Mouse (Mus musculus) neural tube, embryonic 11.5 days (tissue): ENCODE data around the gene Mitd1. TPM values are rescaled to one million over a fixed set of nuclear protein-coding genes. Genes with fewer than 3 reads are reported as not detected.

Experiments used
- ATAC-seq: fragments of 200-750 bp; cut with Nextera tagmentation; 2 replicates; pipeline ENCODE4 v1.8.0; 2017; ENCODE audit warnings: moderate number of reproducible peaks, mild to moderate bottlenecking, moderate TSS enrichment, moderate library complexity; ENCODE audit not compliant: insufficient read depth, low FRiP score, low TSS enrichment
- DNase-seq: peaks from one replicate; pipeline ENCODE4 v3.0.0-alpha.2; 2015; ENCODE audit warnings: low spot score
- H3K27ac ChIP-seq: fragments of 300-500 bp; sonication (generic); 2 replicates; pipeline ENCODE4 v1.5.1; 2014; ENCODE audit warnings: low read depth, mild to moderate bottlenecking, low read length
- H3K27me3 ChIP-seq: fragments of 300-500 bp; sonication (generic); 2 replicates; pipeline ENCODE4 v1.6.1; 2014; ENCODE audit warnings: mild to moderate bottlenecking, low read length, mixed read lengths; ENCODE audit not compliant: control insufficient read depth, insufficient read depth
- H3K36me3 ChIP-seq: fragments of 300-500 bp; sonication (generic); 2 replicates; pipeline ENCODE4 v1.6.1; 2014; ENCODE audit warnings: mild to moderate bottlenecking, low read length, moderate library complexity, mixed read lengths; ENCODE audit not compliant: control insufficient read depth, insufficient read depth
- H3K4me1 ChIP-seq: fragments of 300-500 bp; sonication (generic); 2 replicates; pipeline ENCODE4 v1.6.1; 2014; ENCODE audit warnings: low read length, mixed read lengths; ENCODE audit not compliant: control insufficient read depth, insufficient read depth
- H3K4me2 ChIP-seq: fragments of 300-500 bp; sonication (generic); 2 replicates; pipeline ENCODE4 v1.6.1; 2014; ENCODE audit warnings: low read depth, mild to moderate bottlenecking, moderate library complexity
- H3K4me3 ChIP-seq: fragments of 300-500 bp; sonication (generic); 2 replicates; pipeline ENCODE4 v1.5.1; 2014; ENCODE audit warnings: low read depth, low read length
- H3K9ac ChIP-seq: fragments of 300-500 bp; sonication (generic); 2 replicates; pipeline ENCODE4 v1.6.1; 2014; ENCODE audit warnings: mild to moderate bottlenecking, low read length
- H3K9me3 ChIP-seq: fragments of 300-500 bp; sonication (generic); 2 replicates; pipeline ENCODE4 v1.6.1; 2016; ENCODE audit warnings: low read length; ENCODE audit not compliant: control insufficient read depth
- WGBS: fragments of 180-500 bp; shearing (Covaris S2); extraction: QIAGEN DNeasy Blood & Tissue Kit; methylation state at CpG from one replicate; pipeline ENCODE4 v1.1.7; 2014; 5-methylcytosine and 5-hydroxymethylcytosine counted together
- polyA plus RNA-seq: library from polyadenylated mRNA; unstranded; fragments of >200 nt; fragmentation: Nextera tagmentation; extraction: Ambion mirVana; gene quantifications from 2 replicates; pipeline ENCODE4 v1.2.1, GENCODE M21; 2014

Gene Mitd1
- polyA plus RNA-seq, 1 experiment from 2014 or later, result 23.9 TPM

GRCm38 (mm10) chr1:37872131-37873067 lies 17.8 kb downstream of the Mitd1 start:
- Histone ChIP-seq H3K4me2 (peak overlapping the region; percentile 49), H3K9me3 (no peaks in the 10 kb centered on the region), H3K9ac (peak overlapping the region; percentile 54), H3K27ac (no peak overlapping the region), H3K4me1 (no peaks in the 10 kb centered on the region), H3K36me3 (peaks cover 2% of the 10 kb centered on the region), H3K4me3 (peak overlapping the region; percentile 49), H3K27me3 (no peaks in the 10 kb centered on the region)
- WGBS, result 6% methylated on average over 33 of the region's 33 CpGs
- ATAC-seq (peak; percentile 83; the same call in 1 of the 2 replicates), DNase-seq (peak; percentile 75)

DNA sequence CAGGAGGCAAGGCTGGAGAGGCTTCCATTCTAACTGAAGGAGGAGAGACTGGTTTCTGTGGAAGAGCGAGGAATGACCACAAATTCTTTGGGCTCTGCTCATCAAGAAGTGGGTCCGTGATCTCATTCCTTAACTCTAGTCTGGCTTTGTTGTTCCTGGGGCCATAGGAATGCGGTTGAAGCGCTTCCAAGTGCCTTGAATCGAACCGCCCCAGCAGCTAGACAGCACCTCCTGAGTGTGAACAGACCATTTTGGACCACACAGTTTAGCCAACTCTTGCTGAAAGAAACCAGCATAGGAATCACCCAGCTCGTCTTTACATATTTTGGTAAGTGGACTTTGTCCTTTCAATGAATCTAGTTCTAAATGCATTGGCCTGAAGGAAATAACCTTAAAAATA lies 18.5 kb downstream of the Mitd1 start, which contains the start of gene Lipt1:
Gene Lipt1, plus strand, starts transcription at position 35 of the 400 bp plus-strand sequence.
- peak; percentile 34 for DNase-seq
- Histone ChIP-seq H3K27ac (no peak within 1 kb of the TSS), H3K36me3 (peaks cover 2% of the 10 kb centered on the region), H3K9ac (peak within 1 kb of the TSS; percentile 54), H3K9me3 (no peaks in the 10 kb centered on the region), H3K4me1 (no peaks in the 10 kb centered on the region), H3K4me2 (peak within 1 kb of the TSS; percentile 49), H3K4me3 (peak within 1 kb of the TSS; percentile 49), H3K27me3 (no peaks in the 10 kb centered on the region)
- 8% methylated on average over 7 of the region's 7 CpGs for WGBS
- ATAC-seq, result peak; percentile 49; the same call in 1 of the 2 replicates

- H3K9me3 ChIP-seq, result no peaks in the 10 kb centered on the region
- H3K4me3 ChIP-seq, result no peak overlapping the region
- no peak for DNase-seq
- no peaks in the 10 kb centered on the region for H3K27me3 ChIP-seq
- no peak for ATAC-seq
- no peak overlapping the region for H3K27ac ChIP-seq
- no peak overlapping the region for H3K4me2 ChIP-seq
- H3K36me3 ChIP-seq, result no peaks in the 10 kb centered on the region
- no peak overlapping the region for H3K9ac ChIP-seq
- no peaks in the 10 kb centered on the region for H3K4me1 ChIP-seq
- WGBS, result 68% methylated on average over 2 of the region's 2 CpGs
Observed at GRCm38 (mm10) chr1:37869362-37869761, 20.8 kb downstream of the Mitd1 start.

GRCm38 (mm10) chr1:37868640-37869039 lies 21.6 kb downstream of the Mitd1 start:
- H3K27me3 ChIP-seq, result no peaks in the 10 kb centered on the region
- H3K4me2 ChIP-seq, result no peak overlapping the region
- no peak for ATAC-seq
- H3K36me3 ChIP-seq, result no peaks in the 10 kb centered on the region
- H3K4me3 ChIP-seq, result no peak overlapping the region
- WGBS, result 61% methylated on average over 10 of the region's 10 CpGs
- no peaks in the 10 kb centered on the region for H3K4me1 ChIP-seq
- DNase-seq, result no peak
- H3K9ac ChIP-seq, result no peak overlapping the region
- H3K9me3 ChIP-seq, result no peaks in the 10 kb centered on the region
- no peak overlapping the region for H3K27ac ChIP-seq

- no peaks in the 10 kb centered on the region for H3K4me1 ChIP-seq
- 74% methylated on average over 10 of the region's 10 CpGs for WGBS
Observed at GRCm38 (mm10) chr1:37867684-37868322, 22.4 kb downstream of the Mitd1 start.

GRCm38 (mm10) chr1:37867056-37867455 lies 23.2 kb downstream of the Mitd1 start:
- no peak overlapping the region for H3K27ac ChIP-seq
- WGBS, result 65% methylated on average over 1 of the region's 1 CpGs
- H3K27me3 ChIP-seq, result no peaks in the 10 kb centered on the region
- H3K4me1 ChIP-seq, result no peaks in the 10 kb centered on the region
- no peak overlapping the region for H3K4me2 ChIP-seq
- no peak overlapping the region for H3K4me3 ChIP-seq
- no peaks in the 10 kb centered on the region for H3K9me3 ChIP-seq
- no peak overlapping the region for H3K9ac ChIP-seq
- no peaks in the 10 kb centered on the region for H3K36me3 ChIP-seq
- no peak for ATAC-seq
- peak; percentile 24 for DNase-seq

More at GRCm38 (mm10) chr1:37867684-37868322, 22.4 kb downstream of the Mitd1 start:
- no peak for DNase-seq
- Histone ChIP-seq H3K36me3 (no peaks in the 10 kb centered on the region), H3K27ac (no peak overlapping the region), H3K9ac (no peak overlapping the region), H3K4me3 (no peak overlapping the region), H3K27me3 (no peaks in the 10 kb centered on the region), H3K9me3 (no peaks in the 10 kb centered on the region), H3K4me2 (no peak overlapping the region)
- no peak for ATAC-seq

DNA sequence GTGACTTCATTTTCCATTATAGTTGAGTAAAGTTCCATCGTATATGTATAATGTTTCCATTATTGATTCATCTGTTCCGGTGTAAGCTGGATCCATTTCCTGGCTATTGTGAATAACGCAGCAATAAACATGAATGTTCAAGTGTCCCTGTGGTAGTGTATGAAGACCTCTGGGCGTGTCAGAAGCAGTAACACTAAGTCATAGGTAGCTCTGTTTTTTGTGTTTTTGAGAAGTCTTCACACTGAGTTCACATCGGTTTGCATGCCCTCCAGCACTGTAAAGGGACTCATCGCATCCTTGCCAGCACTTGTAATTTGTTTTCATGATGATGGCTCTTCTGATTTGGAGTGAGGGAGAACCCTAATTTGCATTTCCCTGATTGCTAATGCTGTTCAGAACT lies 23.9 kb downstream of the Mitd1 start, which contains the start of gene Tsga10:
Gene Tsga10, minus strand, starts transcription at position 144 of the 400 bp plus-strand sequence.
- peak within 1 kb of the TSS; percentile 64 for H3K4me3 ChIP-seq
- H3K27me3 ChIP-seq, result no peaks in the 10 kb centered on the region
- DNase-seq, result no peak
- no peak for ATAC-seq
- H3K4me2 ChIP-seq, result peak within 1 kb of the TSS; percentile 73
- WGBS, result 87% methylated on average over 6 of the region's 6 CpGs
- no peaks in the 10 kb centered on the region for H3K36me3 ChIP-seq
- H3K27ac ChIP-seq, result peak within 1 kb of the TSS; percentile 85
- H3K4me1 ChIP-seq, result no peaks in the 10 kb centered on the region
- H3K9ac ChIP-seq, result peak within 1 kb of the TSS; percentile 53
- no peaks in the 10 kb centered on the region for H3K9me3 ChIP-seq

- Histone ChIP-seq H3K9ac (peak overlapping the region; percentile 53), H3K36me3 (no peaks in the 10 kb centered on the region), H3K9me3 (no peaks in the 10 kb centered on the region), H3K4me1 (no peaks in the 10 kb centered on the region), H3K4me2 (peak overlapping the region; percentile 73), H3K27me3 (no peaks in the 10 kb centered on the region), H3K4me3 (peak overlapping the region; percentile 64), H3K27ac (peak overlapping the region; percentile 85)
- ATAC-seq (no peak), DNase-seq (no peak)
- WGBS, result 13% methylated on average over 23 of the region's 23 CpGs
Observed at GRCm38 (mm10) chr1:37865401-37866215, 24.6 kb downstream of the Mitd1 start.
